Mouse (Mus musculus): Measurements from ENCODE around the gene Sln. TPM values are rescaled to one million over a fixed set of nuclear protein-coding genes. Genes with fewer than 3 reads are reported as not detected.

The Sln gene
- total RNA-seq (2015; ENCODE audit: low replicate concordance) (not detected in 2 replicates), total RNA-seq (2017; ENCODE audit: low replicate concordance) (not detected in 2 replicates)

DNA sequence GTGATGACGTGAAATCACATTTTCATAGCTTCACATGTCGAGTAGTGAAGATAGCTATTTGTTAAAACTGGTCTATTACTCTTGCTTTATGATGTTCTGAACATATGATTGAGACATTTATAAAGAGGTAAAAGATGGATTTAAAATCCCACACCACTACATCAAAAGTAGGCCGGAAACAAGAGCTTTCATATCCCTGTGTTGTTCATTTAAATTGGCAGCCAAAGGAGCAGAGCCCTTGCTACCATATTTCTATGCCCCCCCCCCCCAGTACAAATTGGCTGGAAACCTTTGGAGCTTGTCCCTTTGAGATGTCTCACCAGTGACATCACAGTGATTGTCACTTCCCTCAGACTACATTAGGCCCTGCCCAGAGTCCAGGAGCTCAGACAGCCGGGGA, at the start of gene Sln:
Sln (plus strand) TSS at position 301 of the 400 bp plus-strand sequence.
- no peak for ATAC-seq (replicated peaks; ENCODE audit: low FRiP score, poor library complexity, severe bottlenecking)

DNA sequence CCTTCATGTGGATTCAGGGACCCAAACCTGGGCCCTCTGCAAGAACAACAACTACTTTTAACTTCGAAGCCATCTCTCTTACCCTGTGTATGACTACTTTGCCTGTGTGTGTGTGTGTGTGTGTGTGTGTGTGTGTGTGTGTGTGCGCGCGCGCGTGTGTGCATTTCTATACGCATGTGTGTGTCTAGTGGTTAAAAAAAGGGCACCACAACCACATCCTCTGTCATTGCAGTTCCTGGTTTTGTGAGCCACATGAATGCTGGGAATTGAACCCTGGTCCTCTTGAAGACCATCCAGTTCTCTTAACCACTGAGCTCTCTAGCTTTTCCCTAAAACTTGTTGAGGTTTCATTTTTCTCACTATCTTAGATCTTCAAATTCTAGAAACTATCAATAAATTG, 47.0 kb upstream of the Sln start:
- ATAC-seq (replicated peaks; ENCODE audit: low FRiP score, poor library complexity, severe bottlenecking), result no peak

DNA sequence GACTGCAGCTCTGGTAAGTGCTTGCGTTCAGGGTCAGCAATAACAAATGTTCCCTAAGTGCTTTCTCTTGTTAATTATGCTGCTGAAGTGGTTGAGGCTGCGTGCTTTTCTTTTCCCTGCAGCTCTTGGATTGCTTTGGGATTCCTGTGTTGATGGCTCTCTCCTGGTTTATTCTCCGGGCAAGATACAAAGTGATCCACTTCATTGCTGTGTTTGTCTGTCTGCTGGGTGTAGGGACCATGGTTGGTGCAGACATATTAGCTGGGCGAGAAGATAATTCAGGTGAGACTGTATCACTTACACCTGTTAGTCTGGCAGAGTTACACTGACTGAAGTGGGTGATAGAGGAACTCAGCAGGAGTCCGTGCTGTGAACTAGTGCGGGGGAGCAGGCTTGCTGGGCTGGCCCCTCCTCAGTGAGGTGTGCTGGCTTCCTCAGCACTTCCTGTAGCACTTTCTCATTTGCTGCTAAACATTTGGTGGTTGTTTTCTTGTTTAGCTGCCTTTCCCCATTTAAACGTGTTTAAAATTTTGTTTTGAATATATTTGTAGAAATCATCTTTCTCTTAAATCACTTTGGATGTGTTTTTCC, 43.4 kb upstream of the Sln start:
- no peak for ATAC-seq (replicated peaks; ENCODE audit: low FRiP score, poor library complexity, severe bottlenecking)

DNA sequence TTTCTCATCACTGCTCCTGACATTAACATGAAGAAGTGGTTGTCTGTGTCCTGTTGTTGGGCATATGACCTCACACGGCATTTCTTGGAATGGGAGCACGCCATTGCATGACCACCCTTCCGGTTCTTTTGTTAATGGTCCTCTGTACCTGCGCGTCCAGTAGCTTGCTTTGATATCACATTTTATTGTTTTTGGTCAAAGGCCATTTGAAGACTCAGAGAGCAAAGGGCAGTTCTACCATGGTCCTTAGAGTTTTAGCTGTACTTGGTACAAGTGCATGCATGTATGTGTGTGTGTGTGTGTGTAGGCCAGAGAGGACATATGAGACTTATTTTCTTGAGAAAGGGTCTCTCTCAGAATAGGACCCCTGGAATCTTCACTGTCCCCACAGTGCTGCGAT, 36.5 kb upstream of the Sln start:
- ATAC-seq (replicated peaks; ENCODE audit: low FRiP score, poor library complexity, severe bottlenecking), result no peak

DNA sequence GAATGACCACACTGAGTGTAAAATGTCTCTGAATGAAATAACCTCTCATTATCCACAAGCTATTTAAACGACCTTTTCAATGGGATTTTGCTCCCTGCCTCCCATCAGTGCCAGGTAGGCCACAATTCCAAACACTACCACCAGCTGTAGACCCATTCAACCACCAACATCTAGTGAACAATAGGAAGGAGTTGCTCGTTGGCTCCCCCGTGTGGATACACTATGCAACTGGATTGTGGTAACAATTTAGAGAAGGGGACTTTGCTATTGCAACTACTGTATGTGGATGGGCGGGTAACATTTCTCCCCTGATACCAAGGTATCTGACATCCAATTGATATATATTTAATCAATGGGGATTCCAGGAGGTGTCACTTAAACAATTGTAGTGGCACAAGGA, 31.2 kb upstream of the Sln start:
- ATAC-seq (replicated peaks; ENCODE audit: low FRiP score, poor library complexity, severe bottlenecking), result no peak

DNA sequence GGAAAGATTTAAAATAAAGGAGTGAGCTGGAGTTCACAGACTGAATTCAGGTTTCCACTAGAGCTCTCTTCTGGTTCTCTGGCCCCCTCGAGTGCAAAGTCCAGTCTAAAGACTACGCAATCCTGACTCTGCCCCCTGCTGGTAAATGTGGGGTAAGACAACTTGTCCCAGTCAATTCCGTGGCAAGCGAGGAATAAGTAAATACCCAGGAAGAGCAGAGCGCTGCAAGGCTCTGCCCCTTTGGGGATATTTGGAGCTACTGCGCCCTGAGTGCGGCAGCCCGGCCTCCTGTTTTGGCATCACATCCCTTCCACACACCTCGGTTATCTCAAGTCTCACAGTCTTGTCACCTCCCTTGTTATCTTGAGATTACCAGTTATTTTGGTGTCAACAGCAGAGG, 24.6 kb upstream of the Sln start:
- peak; percentile 30; the same call in 1 of the 2 replicates for ATAC-seq (replicated peaks; ENCODE audit: low FRiP score, poor library complexity, severe bottlenecking)

DNA sequence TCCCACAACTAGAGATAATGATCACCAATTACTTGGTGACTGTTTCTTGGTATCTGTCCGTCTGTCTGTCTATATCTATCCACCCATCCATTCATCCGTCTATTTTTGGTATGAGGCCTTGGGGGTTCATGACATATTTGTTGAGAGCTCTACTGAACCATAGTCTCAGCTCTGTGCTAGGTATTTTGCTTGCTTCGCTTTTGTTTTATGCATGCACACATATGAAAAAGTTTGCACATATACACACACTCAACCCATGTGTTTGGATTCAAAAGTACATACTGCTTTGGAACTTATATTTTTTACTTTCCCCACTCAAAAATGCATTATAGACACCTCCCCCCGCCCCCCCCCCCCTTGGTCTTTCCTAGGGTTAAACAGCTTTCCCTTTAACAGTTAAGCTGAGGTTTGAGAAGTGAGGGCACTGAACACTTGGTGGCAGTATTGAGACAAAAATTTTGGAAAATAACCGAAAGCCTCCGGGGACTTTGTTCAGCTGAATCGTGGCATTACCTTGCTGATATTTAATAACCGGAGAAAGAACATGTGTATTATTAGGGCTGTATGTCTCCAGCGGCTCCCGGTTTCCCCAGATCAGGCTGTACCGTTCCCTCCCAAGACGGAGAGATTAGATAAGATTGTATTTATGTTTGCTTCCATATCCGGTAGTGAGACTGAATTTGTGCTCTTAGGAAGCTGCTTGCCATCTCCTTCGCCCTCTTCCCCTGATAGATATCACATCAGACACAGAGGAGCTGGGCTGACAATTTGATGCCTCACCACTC, 20.7 kb upstream of the Sln start:
- no peak for ATAC-seq (replicated peaks; ENCODE audit: low FRiP score, poor library complexity, severe bottlenecking)

DNA sequence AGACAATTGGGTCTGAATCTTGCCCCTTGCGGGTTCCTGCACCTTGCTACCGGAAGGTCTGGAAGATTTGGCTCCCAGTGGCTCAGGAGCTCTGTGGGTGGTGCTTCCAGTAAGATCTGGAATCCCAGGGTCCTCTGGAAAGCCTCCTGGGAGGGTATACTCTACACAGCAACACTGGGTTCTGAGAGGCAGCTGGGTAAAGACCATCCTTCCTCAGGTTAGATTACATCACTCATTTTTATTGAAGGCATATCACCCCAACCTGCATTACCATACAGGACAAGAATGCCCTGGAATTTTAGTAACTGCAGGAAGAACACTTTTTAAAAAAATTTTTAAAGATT, 20.1 kb upstream of the Sln start:
- no peak for ATAC-seq (replicated peaks; ENCODE audit: low FRiP score, poor library complexity, severe bottlenecking)

DNA sequence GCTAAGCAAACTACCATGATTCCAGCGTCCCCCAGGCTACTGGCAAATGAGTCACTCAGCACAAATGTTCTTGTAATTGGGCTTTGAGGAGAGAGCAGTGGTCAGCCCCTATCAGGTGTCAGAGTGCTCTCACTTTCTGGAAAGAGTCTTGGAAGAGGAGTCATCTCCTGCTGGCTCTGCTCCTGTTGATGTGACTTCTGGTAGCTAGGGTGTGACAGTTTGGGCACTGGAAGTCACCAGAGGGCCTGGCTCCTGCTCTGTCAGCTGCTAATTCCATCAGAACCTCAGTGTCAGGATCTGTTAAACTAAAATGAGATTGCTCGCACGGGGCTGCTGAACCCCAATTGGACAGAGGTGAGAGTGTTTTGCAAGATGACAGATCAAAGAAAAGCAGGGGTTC, 14.9 kb upstream of the Sln start:
- ATAC-seq (replicated peaks; ENCODE audit: low FRiP score, poor library complexity, severe bottlenecking), result no peak

DNA sequence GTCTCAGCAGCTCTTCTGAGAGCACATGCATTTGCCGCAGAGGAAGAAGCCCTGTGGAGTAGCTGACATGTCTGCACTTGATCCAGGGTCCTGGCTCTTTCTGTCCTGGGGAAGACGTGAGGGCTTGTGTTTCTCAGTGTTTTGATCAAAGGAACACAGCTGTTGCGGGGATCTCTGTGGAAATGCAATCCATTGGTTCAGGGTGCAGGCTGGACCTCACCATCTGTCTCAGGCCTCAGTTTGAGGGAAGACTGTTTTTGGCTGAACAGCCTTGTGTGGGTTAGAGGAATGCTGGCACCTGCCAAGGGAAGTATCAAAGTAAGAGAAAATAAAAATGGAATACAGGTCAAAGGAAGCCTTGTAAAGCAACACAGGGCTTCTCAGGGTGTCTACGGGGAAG, 14.0 kb upstream of the Sln start:
- ATAC-seq (replicated peaks; ENCODE audit: low FRiP score, poor library complexity, severe bottlenecking), result no peak

DNA sequence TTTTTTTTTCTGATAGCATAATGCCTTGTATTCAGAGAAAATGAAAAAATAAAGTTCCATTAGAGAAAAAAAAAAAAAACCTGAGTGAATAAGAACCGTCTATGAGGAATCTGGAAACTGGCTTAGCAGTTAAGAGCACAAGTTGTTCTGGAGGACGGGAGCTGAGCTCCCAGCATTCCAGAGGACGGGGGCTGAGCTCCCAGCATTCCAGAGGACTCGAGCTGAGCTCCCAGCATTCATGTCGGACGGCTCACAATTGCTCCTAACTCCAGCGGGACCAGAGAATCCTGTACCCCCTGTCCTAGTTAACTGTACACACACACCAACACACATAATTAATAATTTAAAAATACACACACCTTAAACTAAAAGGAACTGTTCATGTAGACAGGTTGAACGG, 11.1 kb upstream of the Sln start:
- ATAC-seq (replicated peaks; ENCODE audit: low FRiP score, poor library complexity, severe bottlenecking), result no peak

DNA sequence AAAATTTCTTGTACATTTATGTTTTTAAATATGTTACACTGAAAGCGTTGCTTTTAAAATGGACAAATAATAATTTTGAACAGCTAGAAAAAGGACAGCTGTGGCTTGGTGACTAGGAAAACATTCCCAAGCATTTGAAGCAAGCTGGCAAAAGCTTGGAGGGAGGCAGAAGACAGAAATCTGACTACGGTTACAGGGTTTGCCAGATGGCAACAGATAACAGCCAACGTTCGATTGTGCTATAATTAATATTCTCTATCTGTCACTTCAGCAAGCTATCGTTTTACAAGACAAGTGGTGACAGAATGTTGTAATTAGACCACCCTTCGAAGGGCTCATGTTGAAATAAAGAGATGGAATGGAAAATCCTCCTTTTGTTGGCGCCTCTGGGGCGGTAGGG, 1.4 kb upstream of the Sln start:
- ATAC-seq (replicated peaks; ENCODE audit: low FRiP score, poor library complexity, severe bottlenecking), result no peak

DNA sequence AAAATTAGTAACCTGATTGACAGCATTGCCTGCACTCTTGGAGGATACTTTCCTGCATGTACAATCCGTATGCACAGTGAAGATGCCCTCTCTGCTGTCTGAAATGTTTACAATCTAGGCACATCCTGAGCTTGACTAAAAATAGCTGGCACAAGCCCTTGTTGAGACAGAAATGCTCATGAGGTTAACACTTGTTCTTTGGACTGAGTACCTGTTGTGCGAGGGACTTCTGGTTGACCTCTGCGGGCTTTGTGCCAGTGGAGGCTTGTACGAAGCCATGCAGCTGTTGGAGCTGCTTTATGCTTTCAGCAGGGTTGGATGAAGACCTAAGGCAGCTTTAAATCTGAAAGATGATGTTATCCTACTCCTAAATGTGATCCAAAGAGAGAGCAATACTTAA, 2.2 kb downstream of the Sln start:
- no peak for ATAC-seq (replicated peaks; ENCODE audit: low FRiP score, poor library complexity, severe bottlenecking)

DNA sequence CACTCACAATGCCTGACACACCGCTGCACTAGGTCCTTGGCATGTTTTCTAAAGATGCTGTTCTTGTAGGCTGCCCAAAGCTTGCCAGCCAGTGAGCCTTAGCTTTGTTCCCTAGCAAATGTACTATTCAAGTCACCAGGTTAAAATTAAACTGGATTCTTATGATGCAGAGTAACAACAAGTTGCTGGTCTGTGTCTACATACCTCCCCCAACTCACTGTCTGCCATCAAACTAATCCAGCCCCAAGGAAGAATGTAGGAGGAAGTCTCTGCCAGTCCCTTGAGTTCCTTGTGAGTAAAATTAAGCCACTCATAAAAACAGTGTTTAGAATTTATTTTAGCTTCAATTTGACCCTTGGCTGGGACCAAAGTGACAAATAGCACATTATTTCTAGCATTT, 3.7 kb downstream of the Sln start:
- ATAC-seq (replicated peaks; ENCODE audit: low FRiP score, poor library complexity, severe bottlenecking), result no peak

DNA sequence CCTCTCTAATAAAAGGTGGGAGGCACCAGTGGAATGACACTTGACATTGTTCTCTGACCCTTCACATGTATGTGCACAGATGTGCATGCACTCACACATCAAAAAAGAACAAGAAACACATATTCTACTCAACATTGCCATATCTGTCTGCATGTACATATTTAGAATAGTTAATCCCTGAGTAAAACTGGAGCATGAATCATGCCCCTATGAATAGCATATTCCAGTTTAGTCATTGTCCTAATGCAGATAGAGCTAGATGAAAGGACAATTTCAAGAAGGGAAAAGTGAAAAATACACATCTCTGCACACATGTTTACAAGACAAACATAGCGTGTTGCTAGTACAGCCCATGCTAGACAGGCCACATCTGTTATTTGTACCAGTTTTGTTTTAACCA, 4.6 kb downstream of the Sln start:
- no peak for ATAC-seq (replicated peaks; ENCODE audit: low FRiP score, poor library complexity, severe bottlenecking)

DNA sequence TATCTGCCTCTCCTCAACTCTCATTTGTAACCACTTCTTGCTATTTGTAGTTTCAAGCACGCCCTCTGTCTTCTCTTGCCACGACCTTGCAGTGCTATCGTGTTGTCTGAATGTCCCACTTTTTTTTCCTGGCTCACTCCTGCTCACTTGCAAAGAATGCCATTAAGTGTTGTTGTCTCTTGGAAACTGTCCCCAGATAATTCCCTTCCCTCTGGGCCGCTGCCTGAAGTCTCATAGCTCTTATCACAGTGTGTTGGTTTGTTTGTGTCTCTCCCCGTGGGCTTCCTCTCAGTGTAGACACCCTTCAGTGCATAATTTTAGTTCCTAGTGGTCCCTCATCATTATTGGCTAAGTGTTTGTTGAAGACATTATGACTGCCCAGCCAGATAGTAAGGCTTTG, 7.9 kb downstream of the Sln start:
- no peak for ATAC-seq (replicated peaks; ENCODE audit: low FRiP score, poor library complexity, severe bottlenecking)

DNA sequence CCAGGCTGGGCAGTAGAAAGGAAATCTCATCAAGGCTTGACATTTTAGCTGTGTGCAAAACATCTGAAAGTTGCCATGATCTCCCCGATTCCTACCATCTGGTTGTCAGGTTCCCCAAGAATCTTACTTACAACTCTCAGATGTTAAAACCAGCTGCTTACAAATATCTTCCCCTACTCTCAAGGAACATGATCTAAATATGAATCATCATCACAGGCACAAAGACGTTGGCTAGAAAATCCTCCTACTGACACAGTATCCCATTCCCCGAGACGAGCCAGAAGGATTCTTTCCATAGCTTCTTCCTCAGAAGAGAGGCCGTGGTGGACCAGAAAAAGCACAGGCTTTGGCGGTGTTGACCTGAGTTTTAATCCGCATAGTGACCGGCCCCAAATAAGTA, 23.3 kb downstream of the Sln start:
- ATAC-seq (replicated peaks; ENCODE audit: low FRiP score, poor library complexity, severe bottlenecking), result no peak

DNA sequence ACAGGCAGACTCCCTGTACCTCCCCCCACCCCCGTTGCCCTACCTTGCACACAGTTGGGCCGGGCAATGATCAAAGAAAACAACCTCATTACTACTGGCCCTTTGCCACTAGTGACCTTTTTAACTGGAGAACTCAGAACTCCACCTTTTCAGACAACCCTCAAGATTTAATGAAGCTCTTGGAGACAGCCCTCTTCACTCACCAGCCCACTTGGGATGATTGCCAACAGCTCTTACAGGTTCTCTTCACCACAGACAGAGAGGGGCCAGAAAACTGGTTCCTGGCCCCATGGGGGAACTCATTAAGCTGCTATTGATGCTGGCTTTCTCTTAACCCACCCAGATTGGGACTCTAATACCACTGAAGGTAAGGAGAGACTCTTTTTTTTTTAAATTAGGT, 27.5 kb downstream of the Sln start:
- ATAC-seq (replicated peaks; ENCODE audit: low FRiP score, poor library complexity, severe bottlenecking), result no peak

DNA sequence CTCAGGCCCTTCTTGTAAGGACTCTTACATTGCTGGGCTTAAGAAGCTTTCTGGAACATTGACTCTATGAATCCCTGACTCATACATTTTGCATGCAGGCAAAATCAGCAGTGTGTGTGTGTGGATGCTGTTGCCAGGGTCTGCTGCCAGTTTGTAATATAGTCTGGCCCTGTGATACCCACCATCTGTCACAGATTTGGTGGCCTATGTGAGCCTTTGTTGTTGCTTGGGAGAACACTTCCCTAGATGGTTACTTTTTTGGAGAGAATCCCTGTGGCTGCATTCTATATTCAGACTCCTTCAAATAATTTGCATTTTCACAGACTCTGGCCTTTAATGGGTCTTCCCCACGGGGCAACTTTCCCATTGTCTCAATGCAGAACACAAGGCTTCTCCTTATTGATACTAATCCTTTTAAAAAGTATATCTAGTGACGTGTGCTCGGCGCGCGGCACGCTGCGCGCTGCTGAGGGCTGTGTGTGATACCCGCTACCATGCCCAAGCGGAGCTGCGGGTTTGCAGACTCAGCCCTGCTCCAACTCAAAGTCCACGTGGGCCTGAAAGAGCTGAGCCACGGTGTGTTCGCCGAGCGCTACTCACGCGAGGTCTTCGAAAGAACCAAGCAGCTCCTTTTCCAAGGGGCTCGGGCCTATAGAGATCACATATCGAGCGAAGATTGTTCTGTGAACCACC, 33.8 kb downstream of the Sln start:
- no peak for ATAC-seq (replicated peaks; ENCODE audit: low FRiP score, poor library complexity, severe bottlenecking)

DNA sequence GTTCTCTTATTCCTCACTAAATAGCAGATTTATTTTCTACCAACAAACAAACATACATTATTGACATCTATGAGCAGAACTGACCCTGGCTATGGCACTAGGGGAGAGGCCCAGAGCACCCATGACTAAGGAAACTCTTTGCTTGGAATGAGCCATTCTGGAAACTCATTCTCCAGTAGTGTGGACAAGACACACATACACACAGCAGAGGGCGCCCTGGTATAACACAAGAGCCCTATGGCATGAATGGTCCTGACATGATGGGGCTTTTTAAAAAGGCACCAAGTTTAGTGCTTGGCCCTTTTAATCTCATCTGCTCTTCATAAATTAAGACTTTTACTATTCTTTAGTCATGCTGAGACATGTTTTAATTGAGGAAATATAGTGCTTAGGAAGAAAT, 40.1 kb downstream of the Sln start:
- ATAC-seq (replicated peaks; ENCODE audit: low FRiP score, poor library complexity, severe bottlenecking), result no peak

DNA sequence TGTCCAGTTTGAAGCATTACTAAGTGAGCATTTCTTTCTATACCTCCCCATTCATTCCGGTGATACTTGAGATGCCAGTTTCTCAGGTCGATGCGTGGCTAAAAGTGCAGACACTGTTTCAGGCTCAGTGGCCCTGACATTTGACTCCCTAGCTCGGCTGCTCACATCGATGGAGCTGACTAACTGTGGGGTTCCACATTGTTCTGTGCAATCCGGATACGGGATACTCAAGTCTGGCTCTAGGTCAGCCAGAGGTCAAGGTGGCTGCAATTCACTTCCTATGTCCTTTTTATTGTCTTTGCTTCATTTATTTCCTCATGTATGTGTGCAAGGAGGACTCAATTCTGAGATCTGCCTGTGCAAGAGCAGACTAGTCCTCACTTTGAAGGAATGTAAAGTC, 45.9 kb downstream of the Sln start:
- ATAC-seq (replicated peaks; ENCODE audit: low FRiP score, poor library complexity, severe bottlenecking), result no peak

Measured in erythroid progenitor cell, adult 5-6 weeks (primary cell).